Mouse (Mus musculus) lung, postnatal 0 days (tissue): ENCODE measurements around the gene Syngr1. TPM values are rescaled to one million over a fixed set of nuclear protein-coding genes. Genes with fewer than 3 reads are reported as not detected.

Experiments
- ATAC-seq: fragments of 200-750 bp; cut with Nextera tagmentation; 2 replicates; pipeline ENCODE4 v1.8.0; 2017; ENCODE audit warnings: moderate library complexity
- DNase-seq: peaks from one replicate; pipeline ENCODE4 v3.0.0-alpha.2; 2016; ENCODE audit warnings: low spot score
- H3K27ac ChIP-seq: fragments of 300-500 bp; sonication (generic); 2 replicates; pipeline ENCODE4 v1.5.1; 2014; ENCODE audit warnings: antibody characterized with exemption, mild to moderate bottlenecking, low read length, mixed read lengths
- H3K27me3 ChIP-seq: fragments of 300-500 bp; sonication (generic); replicated peaks from 2 replicates; pipeline ENCODE4 v1.6.1; 2014; ENCODE audit warnings: low read length, mixed read lengths; ENCODE audit not compliant: insufficient read depth
- H3K36me3 ChIP-seq: fragments of 300-500 bp; sonication (generic); 2 replicates; pipeline ENCODE4 v1.6.1; 2014; ENCODE audit warnings: low read length, mixed read lengths; ENCODE audit not compliant: insufficient read depth
- H3K4me1 ChIP-seq: fragments of 300-500 bp; sonication (generic); 2 replicates; pipeline ENCODE4 v1.6.1; 2014; ENCODE audit warnings: antibody characterized with exemption, low read depth, low read length, mixed read lengths; ENCODE audit not compliant: insufficient read depth
- H3K4me2 ChIP-seq: fragments of 300-500 bp; sonication (generic); replicated peaks from 2 replicates; pipeline ENCODE4 v1.6.1; 2014; ENCODE audit warnings: low read depth, mild to moderate bottlenecking, low read length, moderate library complexity, mixed read lengths
- H3K4me3 ChIP-seq: fragments of 300-500 bp; sonication (generic); 2 replicates; pipeline ENCODE4 v1.5.1; 2014; ENCODE audit warnings: low read depth, low read length
- H3K9ac ChIP-seq: fragments of 300-500 bp; sonication (generic); replicated peaks from 2 replicates; pipeline ENCODE4 v1.6.1; 2014; ENCODE audit warnings: low read depth, mild to moderate bottlenecking
- H3K9me3 ChIP-seq: fragments of 300-500 bp; sonication (generic); 2 replicates; pipeline ENCODE4 v1.6.1; 2016; ENCODE audit warnings: low read length, mixed read lengths
- CTCF ChIP-seq: IDR thresholded peaks from 2 replicates; pipeline ENCODE4 v1.5.1; 2016; ENCODE audit warnings: antibody characterized with exemption, mild to moderate bottlenecking
- EP300 ChIP-seq: IDR thresholded peaks from 2 replicates; pipeline ENCODE4 v1.6.1; 2016; ENCODE audit warnings: antibody characterized with exemption, mild to moderate bottlenecking, control low read depth
- WGBS: fragments of 180-500 bp; shearing (Covaris S2); extraction: QIAGEN DNeasy Blood & Tissue Kit; methylation state at CpG from one replicate; pipeline ENCODE4 v1.1.7; 2014; 5-methylcytosine and 5-hydroxymethylcytosine counted together
- polyA plus RNA-seq: library from polyadenylated mRNA; unstranded; fragments of >200 nt; fragmentation: Nextera tagmentation; extraction: Ambion mirVana; gene quantifications from 2 replicates; pipeline ENCODE4 v1.2.1, GENCODE M21; 2015

Gene Syngr1
- polyA plus RNA-seq, 1 experiment from 2014 or later, result 34.4 TPM

GRCm38 (mm10) chr15:80079129-80079668 is 11.9 kb upstream of the Syngr1 start:
- 92% methylated on average over 5 of the region's 5 CpGs for WGBS
- ATAC-seq (no peak), DNase-seq (no peak)
- H3K36me3 ChIP-seq, result peaks cover 30% of the 10 kb centered on the region
- no peak overlapping the region for H3K4me3 ChIP-seq
- H3K4me1 ChIP-seq, result peaks cover 13% of the 10 kb centered on the region; the same call in 1 of the 2 replicates
- H3K4me2 ChIP-seq, result no peak overlapping the region
- no peaks in the 10 kb centered on the region for H3K9me3 ChIP-seq
- no peak overlapping the region for H3K27ac ChIP-seq
- no peaks in the 10 kb centered on the region for H3K27me3 ChIP-seq
- no peak overlapping the region for H3K9ac ChIP-seq
- TF ChIP-seq CTCF (no peak), EP300 (no peak)

GRCm38 (mm10) chr15:80079954-80080353 is 11.2 kb upstream of the Syngr1 start:
- TF ChIP-seq EP300 (no peak), CTCF (no peak)
- H3K9ac ChIP-seq, result no peak overlapping the region
- H3K4me1 ChIP-seq, result peaks cover 13% of the 10 kb centered on the region; the same call in 1 of the 2 replicates
- no peak for ATAC-seq
- H3K36me3 ChIP-seq, result peaks cover 30% of the 10 kb centered on the region
- H3K27me3 ChIP-seq, result no peaks in the 10 kb centered on the region
- no peak overlapping the region for H3K4me2 ChIP-seq
- 77% methylated on average over 3 of the region's 3 CpGs for WGBS
- no peak overlapping the region for H3K27ac ChIP-seq
- no peaks in the 10 kb centered on the region for H3K9me3 ChIP-seq
- H3K4me3 ChIP-seq, result no peak overlapping the region
- DNase-seq, result no peak

GRCm38 (mm10) chr15:80080711-80081615 is 10.2 kb upstream of the Syngr1 start:
- peaks cover 13% of the 10 kb centered on the region; the same call in 1 of the 2 replicates for H3K4me1 ChIP-seq
- no peaks in the 10 kb centered on the region for H3K27me3 ChIP-seq
- no peak overlapping the region for H3K27ac ChIP-seq
- peak overlapping the region; percentile 72; the same call in 1 of the 2 replicates for H3K4me2 ChIP-seq
- no peaks in the 10 kb centered on the region for H3K9me3 ChIP-seq
- H3K9ac ChIP-seq, result no peak overlapping the region
- 37% methylated on average over 9 of the region's 9 CpGs for WGBS
- DNase-seq (peak; percentile 74), ATAC-seq (no peak)
- H3K4me3 ChIP-seq, result no peak overlapping the region
- peaks cover 30% of the 10 kb centered on the region for H3K36me3 ChIP-seq
- no peak for TF ChIP-seq EP300
- peak; percentile 80 for TF ChIP-seq CTCF

GRCm38 (mm10) chr15:80081801-80082546 is 9.2 kb upstream of the Syngr1 start:
- H3K36me3 ChIP-seq, result peaks cover 28% of the 10 kb centered on the region

GRCm38 (mm10) chr15:80082661-80083275 is 8.4 kb upstream of the Syngr1 start:
- no peak for DNase-seq
- Histone ChIP-seq H3K4me3 (peak overlapping the region; percentile 68), H3K9me3 (no peaks in the 10 kb centered on the region), H3K4me1 (peaks cover 13% of the 10 kb centered on the region; the same call in 1 of the 2 replicates), H3K27ac (peak overlapping the region; percentile 55), H3K36me3 (peaks cover 24% of the 10 kb centered on the region), H3K27me3 (no peaks in the 10 kb centered on the region), H3K9ac (peak overlapping the region; percentile 62), H3K4me2 (peak overlapping the region; percentile 72)
- under 1% methylated on average over 21 of the region's 21 CpGs for WGBS
- TF ChIP-seq EP300 (no peak), CTCF (no peak)
- peak; percentile 30; the same call in 1 of the 2 replicates for ATAC-seq

More at GRCm38 (mm10) chr15:80081801-80082546, 9.2 kb upstream of the Syngr1 start:
- Histone ChIP-seq H3K9ac (peak overlapping the region; percentile 62), H3K4me1 (peaks cover 13% of the 10 kb centered on the region; the same call in 1 of the 2 replicates), H3K4me3 (peak overlapping the region; percentile 68), H3K4me2 (peak overlapping the region; percentile 72), H3K9me3 (no peaks in the 10 kb centered on the region), H3K27ac (peak overlapping the region; percentile 55; the same call in 1 of the 2 replicates), H3K27me3 (no peaks in the 10 kb centered on the region)
- ATAC-seq (no peak), DNase-seq (no peak)
- 4% methylated on average over 11 of the region's 11 CpGs for WGBS
- TF ChIP-seq EP300 (no peak), CTCF (no peak)
